Mouse (Mus musculus) WW6 (cell line): ENCODE measurements at regions not wholly inside any gene's neighbourhood (a gene's known extent, or its start where the extent isn't known, plus 50 kb on each side); places are given as distances from the start of the nearest gene placed in this dataset.
"Not testable (repeated sequence)": the region's sequence is repeated elsewhere in the genome, so short reads cannot be mapped to it uniquely, and the experiment has no call there.

Experiments
- DNase-seq: peaks from one replicate; pipeline ENCODE4 v3.0.0-alpha.2; 2013; ENCODE audit warnings: low read depth, low spot score

DNA sequence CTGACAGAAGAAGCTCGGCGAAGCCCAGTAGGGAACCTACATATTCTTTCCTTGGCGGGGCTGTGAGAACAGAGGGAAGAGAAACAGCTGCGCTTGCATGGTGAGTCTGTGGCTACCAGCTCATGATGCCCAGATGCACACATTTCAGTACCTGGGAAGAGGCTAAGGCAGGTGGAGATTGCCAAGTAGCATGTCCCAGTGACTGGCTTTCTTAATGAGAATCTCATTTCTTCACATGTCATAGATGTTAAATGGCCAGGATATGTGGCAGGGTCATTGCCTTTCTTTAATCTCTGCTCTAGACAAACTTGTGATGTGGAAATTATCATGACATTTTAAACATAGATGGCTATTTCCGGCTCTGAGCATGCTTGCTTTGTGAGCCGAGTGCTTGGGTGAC is 109.5 kb upstream of the Tns3 start:
- DNase-seq, result no peak

DNA sequence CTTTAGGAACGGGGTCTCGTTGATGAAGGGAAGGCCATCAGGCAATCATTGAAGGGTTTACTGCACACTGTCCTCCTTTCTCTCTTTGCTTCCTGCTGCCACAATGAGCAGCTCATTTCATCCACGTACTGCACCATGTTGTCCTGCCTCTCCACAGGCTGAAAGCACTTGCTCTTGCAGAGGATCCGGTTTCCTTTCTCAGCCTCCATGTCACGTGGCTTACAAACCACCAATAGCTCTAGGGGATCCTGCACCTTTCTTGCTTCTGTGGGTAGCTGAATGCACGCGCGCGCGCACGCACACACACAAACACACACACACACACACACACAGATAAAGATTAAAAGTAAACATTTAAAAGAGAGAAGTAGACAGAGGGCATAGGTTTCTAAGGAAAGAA is 108.9 kb upstream of the Tns3 start:
- DNase-seq, result peak; percentile 14

DNA sequence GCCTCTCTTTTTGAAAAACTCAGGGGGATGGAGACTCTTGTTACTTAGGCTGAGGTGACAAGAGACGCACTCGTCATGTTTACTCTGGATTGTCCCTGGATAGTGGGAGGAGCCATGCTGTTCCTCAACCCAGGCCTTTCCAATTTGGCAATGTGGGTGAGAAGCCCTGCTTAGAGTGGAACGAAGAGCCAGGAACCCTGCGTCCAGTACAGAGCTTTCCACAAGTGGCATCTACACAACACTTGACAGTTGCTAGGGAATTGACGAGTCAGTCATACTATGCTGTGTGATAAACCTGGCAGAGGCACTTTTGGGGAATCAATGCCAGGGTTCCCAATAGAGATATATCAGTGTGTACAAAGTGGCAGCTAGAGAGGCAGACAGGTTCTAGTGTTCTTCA is 108.2 kb upstream of the Tns3 start:
- no peak for DNase-seq

DNA sequence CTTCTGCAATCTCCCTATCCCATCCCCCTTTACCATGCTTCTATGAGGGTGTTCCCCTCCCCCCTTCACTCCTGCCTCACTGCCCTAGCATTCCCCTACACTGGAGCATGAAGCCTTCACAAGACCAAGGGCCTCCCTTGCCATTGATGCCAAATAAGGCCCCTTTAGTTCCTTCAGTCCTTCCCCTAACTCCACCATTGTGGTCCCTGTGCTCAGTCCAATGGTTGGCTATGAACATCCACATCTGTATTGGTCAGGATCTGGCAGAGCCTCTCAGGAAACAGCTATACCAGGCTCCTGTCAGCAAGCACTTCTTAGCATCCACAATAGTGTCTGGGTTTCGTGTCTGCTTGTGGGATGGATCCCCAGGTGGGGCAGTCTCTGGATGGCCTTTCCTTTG is 104.4 kb upstream of the Tns3 start:
- DNase-seq, result not testable (repeated sequence)

DNA sequence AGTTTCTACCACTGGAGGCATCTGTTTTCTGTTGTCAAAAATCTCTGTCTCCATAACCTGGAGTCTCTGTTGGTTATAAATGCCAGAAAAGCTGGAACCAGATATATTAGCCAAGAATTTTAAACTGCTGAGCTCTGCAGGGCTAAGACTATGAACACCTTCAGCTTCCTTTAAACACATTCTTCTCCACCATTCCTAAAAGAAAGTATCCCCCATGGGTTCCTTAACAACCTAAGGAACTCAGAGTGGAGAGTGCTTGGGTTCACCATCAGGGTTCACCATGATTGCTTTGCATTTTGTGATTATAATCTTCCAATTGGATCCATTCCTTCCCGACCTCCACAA is 101.2 kb upstream of the Tns3 start:
- DNase-seq, result no peak

DNA sequence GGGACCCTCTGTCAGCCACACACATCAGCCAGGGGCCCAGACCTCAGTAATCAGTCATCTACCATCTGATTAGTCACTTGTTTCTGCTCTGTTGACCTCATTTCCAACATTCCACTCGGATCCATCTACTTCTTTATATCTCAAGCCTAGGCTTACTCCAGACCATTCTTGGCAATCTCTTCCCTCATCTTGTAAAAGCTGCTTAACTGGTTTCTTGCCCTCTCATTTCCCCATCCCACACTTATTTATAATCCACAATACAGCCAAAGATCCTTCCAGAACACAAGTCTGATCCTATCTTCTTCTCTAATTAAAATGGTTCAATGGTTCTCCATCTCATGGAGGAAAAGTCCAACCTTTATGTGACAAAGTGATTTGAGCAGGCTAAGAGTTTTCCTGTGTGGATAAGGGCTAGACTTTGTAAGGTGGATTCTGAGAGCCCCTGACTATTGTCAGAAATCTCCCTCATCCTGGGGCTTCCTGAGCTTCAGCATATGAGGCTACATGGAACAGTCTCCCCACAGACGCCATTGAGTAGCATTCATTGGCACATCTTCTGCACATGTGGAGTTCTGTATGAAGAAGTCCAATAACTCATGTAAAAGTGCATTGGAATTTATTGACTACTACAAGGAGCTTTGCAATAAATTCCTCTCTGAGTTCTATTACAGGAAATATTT is 100.7 kb upstream of the Tns3 start:
- no peak for DNase-seq

DNA sequence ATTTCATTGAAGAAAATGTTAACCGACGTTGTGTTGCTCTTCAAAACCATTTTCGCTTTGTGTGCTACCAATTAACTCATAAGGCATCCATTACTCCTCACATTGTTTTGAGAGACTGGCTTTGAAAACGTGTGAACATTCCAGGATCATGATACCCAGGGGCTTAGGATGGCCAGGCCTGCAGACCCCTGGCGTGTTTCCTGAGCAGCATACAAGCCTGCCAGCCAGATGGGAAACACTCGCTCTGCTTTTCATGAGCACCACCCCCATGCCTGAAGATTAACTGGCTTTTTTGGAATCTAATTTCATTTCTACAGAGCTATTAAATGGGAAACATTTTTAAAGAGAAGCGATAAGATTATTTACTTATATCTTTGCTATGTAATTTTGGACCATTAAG is 99.1 kb upstream of the Tns3 start:
- DNase-seq, result no peak

DNA sequence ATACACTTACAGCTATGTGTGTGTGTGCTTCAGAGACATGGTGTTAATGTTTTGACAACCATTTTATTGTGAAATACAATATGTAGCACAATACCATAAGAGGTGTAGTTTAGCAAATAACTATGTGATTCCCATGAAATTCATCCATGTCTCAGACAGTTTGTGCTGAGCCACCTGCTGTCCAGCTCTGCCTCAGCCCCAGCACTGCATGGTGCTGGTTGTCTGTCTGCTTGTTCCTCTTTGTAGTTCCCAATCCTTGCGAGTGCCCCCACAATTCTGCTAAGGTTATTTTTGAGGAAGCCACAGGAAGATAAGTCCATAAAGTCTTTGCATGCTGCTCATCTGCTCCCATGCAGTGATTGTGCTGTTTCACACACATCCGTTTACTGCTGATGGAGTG is 97.8 kb upstream of the Tns3 start:
- no peak for DNase-seq

DNA sequence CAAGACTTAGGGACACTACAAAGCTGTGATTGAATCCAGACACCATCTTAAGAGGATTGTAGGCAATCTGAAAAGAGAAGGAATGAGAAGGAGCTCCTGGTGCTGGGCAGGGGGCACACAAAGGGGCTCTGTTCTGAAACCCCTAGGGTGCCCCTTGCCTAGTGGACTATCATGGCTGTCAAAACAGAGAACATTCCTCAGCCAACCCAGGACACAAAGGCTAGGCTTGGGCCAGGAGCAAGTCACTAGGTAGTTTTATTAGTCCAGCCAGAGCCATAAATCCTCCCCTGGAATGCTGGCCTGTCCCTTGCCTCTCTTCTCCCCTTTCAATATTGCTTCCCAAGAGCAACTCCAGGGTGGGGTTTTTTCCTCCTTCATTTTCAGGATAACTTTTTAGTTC is 97.3 kb upstream of the Tns3 start:
- DNase-seq, result no peak

DNA sequence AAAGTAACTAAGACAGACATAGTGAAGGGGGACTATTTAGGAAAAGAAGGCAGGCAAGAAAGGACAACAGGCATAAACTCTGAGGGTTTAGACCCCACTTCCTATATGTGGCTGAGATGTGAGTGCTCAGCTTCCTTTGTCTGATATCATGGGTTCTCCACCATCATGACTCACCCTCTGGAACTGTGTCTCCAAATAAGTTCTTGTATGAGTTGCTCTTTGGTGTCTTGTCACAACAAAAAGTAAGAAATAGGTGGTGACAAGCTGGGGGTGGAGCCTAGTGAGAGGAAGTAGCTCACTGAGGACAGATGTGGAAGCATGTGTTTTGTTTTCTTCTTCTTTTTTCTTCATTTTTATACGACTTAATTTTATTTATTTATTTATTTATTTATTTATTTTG is 95.5 kb upstream of the Tns3 start:
- no peak for DNase-seq

DNA sequence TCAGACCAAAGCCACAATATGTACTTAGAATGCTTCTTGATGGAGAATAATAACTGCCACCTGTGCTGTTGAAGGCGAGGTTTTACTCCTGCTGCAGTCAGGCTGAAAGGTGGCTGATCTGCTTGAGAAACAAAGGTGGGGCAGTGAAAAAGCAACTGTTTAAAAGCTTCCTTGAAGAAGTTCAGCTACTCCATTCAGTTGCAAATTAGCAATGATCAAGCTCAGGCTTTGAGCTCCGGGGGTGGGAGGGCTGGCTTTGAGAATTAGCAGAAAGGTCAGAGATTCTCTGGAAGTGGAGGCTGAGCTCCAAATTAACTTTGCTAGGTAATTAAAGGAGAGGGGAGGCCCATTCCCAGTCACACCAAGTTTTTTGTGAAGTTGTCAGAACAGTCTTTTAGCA is 90.2 kb upstream of the Tns3 start:
- peak; percentile 70 for DNase-seq

DNA sequence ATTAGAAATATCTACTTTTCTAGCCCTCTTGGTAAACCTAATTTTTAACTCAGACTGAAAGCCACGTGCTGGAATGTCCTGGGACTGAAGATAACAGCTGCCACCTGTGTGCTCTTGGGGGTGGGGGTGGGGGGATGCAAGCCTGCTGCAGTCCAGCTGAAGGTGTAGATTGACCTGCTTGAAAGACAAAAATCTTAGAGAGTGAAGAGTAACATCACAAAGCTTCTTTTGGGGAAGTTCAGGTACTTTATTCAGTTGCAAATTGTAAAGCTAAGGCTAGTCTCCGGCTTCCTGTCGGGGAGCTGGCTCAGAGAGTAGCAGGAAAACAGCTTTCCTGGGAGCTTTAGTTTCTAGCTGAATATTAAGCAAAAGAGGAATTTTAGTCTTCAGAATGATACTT is 71.4 kb upstream of the Tns3 start:
- not testable (repeated sequence) for DNase-seq

DNA sequence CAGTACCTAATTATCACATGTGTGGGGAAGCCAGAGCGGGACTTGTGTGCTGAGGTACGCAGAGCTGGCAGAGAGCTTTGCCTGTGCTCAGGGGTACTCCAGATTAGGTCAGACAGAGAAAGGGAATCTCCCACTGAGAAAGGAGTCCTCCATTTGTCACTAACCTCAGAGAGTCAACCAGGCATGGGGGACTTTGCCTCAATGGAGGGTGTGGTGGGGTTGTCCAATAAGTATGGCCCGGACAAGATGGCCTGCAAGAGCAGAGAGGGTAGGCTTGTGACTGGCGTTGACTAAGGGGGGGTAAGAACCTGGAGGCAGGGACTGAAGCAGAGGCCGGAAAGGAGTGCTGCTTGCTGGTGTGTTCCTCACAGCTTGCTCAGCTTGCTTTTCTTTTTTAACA is 62.7 kb upstream of the Tns3 start:
- no peak for DNase-seq

DNA sequence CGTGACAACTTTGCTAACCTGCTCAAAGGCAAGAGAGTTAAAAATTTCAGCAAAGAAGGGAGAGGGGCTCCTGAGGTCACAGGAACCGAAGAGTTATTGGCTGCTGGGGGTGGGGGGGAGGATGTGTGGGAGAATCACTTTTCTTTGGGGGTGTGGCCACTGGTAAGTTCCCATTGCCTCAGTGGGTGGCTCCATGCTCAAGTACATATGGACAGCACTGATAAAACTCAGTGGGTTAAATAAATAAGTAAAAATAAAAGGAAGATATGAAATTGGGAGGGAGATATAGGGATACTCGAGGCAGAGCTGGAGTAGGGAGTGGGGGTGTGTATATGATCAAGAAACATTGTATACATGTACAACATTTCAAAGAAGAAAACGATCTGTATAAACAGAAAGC is 61.2 kb upstream of the Tns3 start:
- DNase-seq, result no peak

DNA sequence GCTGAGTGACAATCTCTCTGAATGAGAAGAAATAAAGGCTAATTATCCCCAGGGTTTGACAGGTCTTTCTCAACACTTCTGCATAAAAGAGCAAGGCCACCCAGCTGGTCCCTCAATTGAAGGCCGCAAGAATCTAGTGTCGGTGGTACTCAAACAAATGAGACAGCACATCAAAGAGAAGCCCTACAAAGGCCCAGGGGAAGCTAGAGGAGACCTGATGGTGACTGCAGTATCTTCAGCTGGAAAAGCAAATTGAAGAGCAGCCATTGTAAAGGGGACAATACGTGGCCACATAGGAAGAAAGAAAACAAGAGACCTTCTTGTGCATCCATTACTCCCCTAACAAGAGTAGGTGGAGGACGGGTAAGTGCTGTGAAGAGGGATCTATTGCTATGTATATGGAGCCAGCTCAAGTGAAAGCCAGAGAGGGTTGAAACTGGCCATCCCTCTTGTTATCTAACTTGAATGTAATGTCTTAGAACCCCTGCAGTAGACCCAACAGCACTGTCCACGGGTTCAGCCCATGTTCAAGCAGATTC is 58.8 kb upstream of the Tns3 start:
- peak; percentile 36 for DNase-seq

DNA sequence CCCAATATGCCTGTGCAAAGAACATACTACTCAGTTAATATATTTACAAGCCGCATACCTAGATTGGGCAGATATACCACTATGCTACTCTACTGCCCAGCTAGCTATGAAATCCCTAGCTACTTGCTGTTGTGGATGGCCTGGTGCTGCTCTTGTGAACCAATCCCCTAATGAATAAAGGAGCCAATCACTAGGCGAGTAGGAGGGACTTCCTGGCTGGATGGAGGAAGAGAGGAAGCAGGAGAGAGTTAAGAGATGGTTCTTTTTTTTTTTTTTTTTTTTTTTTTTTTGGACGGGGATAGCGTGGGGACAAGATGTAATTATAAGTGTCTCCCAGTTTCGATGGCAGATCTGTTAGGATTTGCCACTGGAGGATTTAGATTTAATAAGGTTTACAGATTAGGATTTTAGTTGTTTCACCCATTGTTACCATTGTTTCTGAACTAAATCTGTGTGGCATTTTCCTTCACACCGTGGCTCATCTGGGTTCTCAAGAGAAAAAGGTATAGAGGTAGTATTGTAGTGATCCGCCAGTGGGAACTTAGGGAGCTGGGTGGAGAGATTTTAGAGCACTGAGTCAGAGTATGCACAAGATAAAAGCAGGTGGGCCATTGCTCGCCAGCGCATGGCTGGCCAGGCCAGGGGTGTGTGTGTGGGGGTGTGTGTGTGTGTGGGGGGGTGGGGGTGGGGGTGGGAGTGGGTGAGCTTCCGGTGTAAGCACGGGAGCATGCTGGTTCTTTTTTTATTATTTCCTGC is 55.1 kb upstream of the Tns3 start:
- DNase-seq, result peak; percentile 42

DNA sequence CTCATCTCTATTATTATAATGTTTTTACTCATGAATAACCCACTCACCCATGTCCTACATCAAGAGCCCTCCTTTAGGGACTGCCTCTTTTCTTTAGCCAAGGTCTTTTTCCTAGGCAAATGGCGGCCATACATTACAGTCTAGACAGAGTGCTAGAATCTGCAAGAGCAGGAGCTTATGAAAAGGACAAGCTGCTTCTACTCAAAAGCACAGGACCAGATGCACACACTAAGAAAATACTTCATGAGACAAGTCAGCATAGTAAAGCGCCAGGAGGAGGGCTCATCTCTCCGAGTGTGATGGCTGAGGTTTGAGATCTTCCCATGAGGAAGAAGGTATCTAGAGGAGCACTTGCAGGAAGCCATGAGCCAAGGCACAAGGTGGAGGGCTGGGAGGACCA is 53.4 kb upstream of the Tns3 start:
- DNase-seq, result no peak

DNA sequence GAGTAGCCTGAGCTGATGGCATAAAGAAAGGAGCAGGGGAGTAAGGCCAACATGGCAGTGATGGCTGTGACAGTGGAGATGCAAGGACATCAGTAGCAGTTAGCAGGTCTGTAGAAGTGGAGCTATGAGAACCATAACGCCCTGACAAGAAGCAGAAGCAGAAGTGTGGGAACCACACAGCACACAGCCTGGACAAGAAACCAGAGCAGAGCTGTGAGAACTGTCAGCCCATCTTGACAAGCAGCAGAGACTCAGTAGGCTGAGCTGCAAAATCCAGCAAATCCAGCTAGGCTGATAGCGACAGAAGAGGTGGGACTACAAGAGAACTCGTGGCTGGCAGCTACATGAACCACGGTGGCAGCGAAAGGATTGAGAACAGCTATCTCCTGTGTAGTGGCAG is 52.5 kb upstream of the Tns3 start:
- no peak for DNase-seq

DNA sequence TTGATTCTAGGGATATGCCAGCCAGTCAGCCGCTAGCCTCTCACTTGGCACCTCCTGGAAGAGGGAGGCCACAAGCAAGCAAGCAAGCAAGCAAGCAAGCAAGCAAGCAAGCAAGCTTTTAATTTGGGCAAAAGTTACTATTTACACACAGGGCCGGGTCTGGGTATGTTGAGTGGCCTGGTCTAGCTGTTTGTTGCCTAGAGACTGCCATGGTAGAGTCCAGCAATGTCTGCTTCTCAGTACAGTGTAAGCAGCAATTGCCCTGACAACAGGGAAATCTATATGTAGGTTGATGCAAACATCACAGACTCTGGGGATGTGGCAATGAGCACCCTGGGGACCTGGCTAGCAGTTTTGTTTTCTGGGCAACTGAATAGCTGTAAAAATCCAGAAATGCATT is 51.4 kb upstream of the Tns3 start:
- no peak for DNase-seq
